Mouse (Mus musculus) megakaryocyte progenitor cell, adult 5-6 weeks (primary cell): ENCODE measurements at regions not wholly inside any gene's neighbourhood (a gene's known extent, or its start where the extent isn't known, plus 50 kb on each side); places are given as distances from the start of the nearest gene placed in this dataset.

Source experiments
- ATAC-seq: replicated peaks from 2 replicates; pipeline ENCODE4 v1.8.0; 2016; ENCODE audit warnings: mild to moderate bottlenecking, moderate TSS enrichment, inconsistent platforms; ENCODE audit not compliant: poor library complexity

DNA sequence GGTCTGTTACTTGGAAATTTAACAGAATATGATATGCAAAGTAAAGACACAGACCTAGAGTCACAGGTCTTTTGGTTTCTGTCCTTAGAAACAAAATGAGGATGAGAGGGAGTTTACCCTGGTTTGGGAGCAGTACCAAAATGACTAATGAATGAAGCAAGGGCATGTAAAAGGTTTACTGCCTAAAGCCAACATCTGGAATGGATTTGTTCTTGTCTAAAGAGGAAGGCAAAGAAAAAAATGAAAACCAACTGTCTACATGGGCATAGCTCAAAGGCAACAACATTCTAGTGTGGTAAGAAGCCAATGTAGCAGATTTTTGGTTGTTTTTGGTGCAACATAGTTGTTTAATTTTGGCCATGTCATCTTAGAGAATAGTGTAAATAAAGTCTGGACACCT, 203.5 kb upstream of the Diaph2 start:
- no peak for ATAC-seq

DNA sequence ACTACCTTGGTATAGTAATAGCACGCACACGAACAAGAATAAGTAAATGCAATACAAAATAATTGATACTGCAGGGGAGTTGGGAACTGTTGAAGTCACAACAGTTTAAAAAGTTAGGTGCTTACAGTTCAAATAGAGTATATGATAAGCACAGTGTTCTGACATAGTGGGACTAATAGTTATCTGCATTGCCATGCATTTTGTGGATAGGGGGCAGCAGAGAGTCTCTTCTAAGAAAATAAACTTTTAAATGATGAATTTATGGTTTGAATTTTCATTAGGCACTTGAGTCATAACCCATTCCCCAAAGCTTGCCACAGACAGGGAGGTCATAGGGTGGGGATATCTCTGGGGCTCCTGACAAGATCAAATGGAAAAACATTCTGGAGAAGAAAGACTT, 201.9 kb upstream of the Diaph2 start:
- 0 out of 2 replicates have a peak, but pooled peaks have one; percentile 42 for ATAC-seq

DNA sequence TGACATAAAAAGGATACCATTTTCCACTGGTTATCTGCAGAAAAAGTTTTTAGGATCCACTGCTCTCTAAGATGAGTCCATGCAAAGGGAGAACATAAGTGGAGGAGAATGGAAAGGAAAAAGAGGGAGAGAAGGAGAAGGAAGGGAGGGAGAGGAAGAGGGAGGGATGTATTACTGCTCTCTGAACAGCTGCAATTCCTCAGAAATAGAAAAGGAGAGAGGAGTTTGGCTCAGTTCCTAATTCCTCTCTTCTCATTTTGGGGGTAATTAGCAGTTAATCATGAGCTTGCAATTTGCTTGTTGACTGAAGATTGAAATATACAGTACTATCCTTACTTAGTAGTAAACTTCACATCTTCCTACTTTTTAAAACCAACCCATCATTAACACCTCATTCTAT, 193.5 kb upstream of the Diaph2 start:
- ATAC-seq: no peak

DNA sequence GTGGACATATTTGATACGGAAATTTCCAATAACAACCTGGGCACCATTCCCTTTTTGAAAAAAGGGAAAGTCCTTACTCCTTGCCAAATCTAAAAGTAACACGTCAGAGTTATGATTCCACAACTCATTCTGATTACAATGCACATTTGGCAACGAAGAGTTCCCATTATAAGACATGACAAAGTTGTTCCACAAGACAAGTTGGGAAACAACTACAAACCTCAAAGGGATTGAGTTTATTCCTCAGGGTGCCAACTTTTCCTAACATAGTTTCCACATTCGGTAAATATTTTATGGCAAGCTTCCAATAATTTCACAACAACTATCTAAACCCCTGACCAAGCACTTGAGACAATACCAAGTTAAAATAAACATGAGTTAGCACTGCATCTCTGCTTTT, 150.1 kb upstream of the Diaph2 start:
- no peak for ATAC-seq

DNA sequence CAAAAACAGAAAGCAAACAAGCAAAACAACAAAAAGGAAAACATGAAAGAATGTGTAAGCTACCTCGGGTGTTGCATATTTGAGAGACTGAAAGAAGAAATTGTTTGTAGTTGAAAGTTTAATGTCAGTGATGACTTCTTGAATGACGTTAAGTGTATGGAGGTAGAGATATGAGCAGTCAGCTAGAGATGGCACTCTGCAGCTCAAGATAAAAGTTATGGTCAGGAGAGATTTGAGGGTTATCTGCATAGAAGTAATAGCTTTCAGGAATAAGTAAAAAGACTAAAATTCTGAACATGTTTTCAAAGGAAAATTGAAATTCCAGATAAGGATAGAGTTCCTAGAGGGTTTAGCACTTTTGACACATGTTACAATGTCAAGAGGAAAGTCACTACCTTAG, 141.7 kb upstream of the Diaph2 start:
- ATAC-seq: peak; percentile 72

DNA sequence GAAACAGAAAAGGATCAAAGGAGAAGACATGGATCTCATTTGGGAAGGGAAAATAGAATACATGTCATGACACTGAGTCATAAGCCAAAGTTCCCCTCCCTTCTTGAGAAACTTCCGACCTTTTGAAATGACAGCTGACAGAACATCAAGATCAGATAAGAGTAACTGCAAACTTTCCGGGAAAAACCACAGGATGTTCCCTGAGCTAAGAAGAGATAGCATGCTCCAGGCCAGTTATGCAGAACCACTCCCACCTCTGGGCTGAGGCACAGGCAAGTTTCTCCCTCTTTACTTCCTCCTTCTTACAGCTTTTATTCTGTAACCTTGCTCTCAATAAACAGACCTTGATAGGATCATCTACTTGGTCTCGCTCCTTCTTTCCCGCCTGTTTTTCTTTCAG, 138.0 kb upstream of the Diaph2 start:
- 0 out of 2 replicates have a peak, but pooled peaks have one; percentile 44 for ATAC-seq

DNA sequence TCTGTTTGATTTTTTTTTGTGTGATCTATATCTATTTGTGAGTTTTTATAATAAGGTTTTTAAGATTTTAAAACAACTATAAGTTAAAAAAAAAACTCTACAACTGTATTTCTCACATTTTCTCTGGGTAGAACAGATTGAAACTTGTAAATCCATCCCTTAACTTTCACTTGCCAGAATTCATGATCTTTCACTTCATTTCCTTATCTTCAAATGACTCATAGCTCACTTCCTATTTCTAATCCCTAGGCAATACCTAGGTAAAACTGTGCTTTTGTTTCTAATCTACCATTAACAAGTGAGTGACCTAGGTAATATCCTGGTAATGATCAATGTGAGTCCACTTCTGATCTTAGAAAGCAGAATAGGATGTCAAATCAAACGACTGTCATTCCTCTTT, 112.5 kb upstream of the Diaph2 start:
- no peak for ATAC-seq

DNA sequence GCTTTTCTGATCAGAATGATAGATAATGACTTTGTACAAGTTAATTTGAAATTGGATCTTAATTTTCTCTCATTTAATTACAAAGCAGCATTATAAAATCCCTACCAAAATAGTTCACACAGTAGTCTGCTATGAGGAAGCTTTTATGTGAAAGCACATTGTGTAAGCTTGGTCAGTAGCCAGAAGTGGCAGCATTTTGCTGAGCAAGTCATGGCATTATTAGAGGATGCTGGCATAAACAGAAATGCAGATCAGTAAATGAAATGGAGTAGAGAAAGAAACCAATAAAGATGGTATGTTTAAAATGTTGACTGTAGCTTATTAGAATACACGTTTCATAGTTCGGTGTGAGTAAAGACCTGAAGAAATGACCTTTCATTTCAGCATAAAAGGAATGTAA, 104.4 kb upstream of the Diaph2 start:
- no peak for ATAC-seq

DNA sequence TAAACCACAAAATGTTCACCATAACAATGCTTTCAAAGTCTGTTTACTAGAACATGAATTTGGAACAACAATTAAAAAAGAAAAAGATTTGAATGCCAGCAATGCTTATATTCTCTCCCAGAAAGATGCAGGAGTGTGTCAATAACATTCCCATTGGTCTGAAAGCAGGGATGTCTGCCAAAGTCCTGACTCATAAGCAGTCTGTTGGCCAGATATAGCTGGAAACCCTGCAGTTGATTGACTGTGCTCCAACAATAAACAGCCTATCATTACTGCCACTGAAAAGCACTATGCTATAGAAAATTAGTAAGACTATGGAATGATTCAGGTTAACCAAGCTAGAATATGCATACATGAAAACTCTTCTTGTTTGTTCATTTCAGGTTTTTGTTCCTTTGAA, 92.6 kb upstream of the Diaph2 start:
- ATAC-seq: no peak

DNA sequence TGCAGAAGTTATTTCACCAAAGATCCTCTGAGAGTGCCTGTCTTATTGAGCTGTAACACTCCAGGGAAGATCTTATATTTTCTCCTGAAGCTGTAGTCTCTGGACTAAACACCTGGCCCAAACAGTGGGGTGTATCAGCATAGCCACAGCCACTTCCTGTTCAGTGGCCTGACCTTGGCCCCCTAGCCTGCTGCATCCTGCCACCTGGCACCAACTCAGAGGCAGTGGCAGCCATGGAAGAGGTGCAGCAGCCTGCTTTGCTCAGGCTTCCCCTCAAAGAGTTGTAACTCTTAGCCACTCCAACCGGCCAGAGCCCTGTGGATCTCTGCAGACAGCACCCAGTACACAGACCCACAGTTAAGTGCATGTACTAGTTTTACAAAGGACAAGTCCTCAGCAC, 58.9 kb upstream of the Diaph2 start:
- peak; percentile 65 for ATAC-seq
